Mouse (Mus musculus) spleen, adult 2 months (tissue): ENCODE data around the gene Hs1bp3. TPM values are rescaled to one million over a fixed set of nuclear protein-coding genes. Genes with fewer than 3 reads are reported as not detected.

Experiments
- DNase-seq, 2 experiments: peaks; one replicate each; pipeline versions ENCODE4 v3.0.0 to v3.0.0-alpha.2; 2012 to 2021; ENCODE audit warnings: low spot score in 2 of 2, low read depth in 1 of 2
- H3K27ac ChIP-seq: fragments of 200-500 bp; 2 replicates; pipeline ENCODE4 v1.5.1; 2012; ENCODE audit warnings: low read length, inconsistent platforms; ENCODE audit not compliant: insufficient read depth
- H3K27me3 ChIP-seq: fragments of 200-500 bp; 2 replicates; pipeline ENCODE4 v1.6.1; 2012; ENCODE audit warnings: mild to moderate bottlenecking, moderate library complexity, low read length, inconsistent platforms; ENCODE audit not compliant: control insufficient read depth, insufficient read depth
- H3K36me3 ChIP-seq: fragments of 200-500 bp; 2 replicates; pipeline ENCODE4 v1.6.1; 2012; ENCODE audit warnings: mild to moderate bottlenecking, low read length, inconsistent platforms; ENCODE audit not compliant: control insufficient read depth, insufficient read depth
- H3K4me1 ChIP-seq: fragments of 200-500 bp; 2 replicates; pipeline ENCODE4 v1.6.1; 2011; ENCODE audit warnings: inconsistent platforms; ENCODE audit not compliant: control insufficient read depth, insufficient read depth, insufficient read length
- H3K4me3 ChIP-seq: fragments of 200-500 bp; 2 replicates; pipeline ENCODE4 v1.5.1; 2011; ENCODE audit warnings: mild to moderate bottlenecking, inconsistent platforms; ENCODE audit not compliant: insufficient read depth, insufficient read length; ENCODE audit errors: extremely low read depth
- CTCF ChIP-seq: fragments of 200-500 bp; IDR thresholded peaks from 2 replicates; pipeline ENCODE4 v1.5.1; 2011; ENCODE audit warnings: mild to moderate bottlenecking, inconsistent platforms; ENCODE audit not compliant: insufficient read depth, insufficient read length, insufficient replicate concordance; ENCODE audit errors: extremely low read depth
- POLR2A ChIP-seq: fragments of 200-500 bp; IDR thresholded peaks from 2 replicates; pipeline ENCODE4 v1.6.1; 2011; ENCODE audit warnings: low read depth, low read length, inconsistent platforms
- WGBS: fragments of 180-500 bp; shearing (Covaris S2); methylation state at CpG from one replicate; pipeline ENCODE4 v1.1.7; 2018; 5-methylcytosine and 5-hydroxymethylcytosine counted together
- polyA plus RNA-seq: library from polyadenylated mRNA; depleted of rRNA; stranded (reverse); fragments of >200 nt; gene quantifications from 2 replicates; pipeline ENCODE4 v1.2.3, GENCODE M21; 2012; rRNA removed

The Hs1bp3 gene
- 10.9 and 11.1 TPM in 2 replicates for polyA plus RNA-seq

GRCm38 (mm10) chr12:8313270-8313771 lies at the start of gene Hs1bp3:
Gene Hs1bp3 (plus strand): TSS chr12:8313432.
- H3K27ac ChIP-seq: no peak within 1 kb of the TSS

GRCm38 (mm10) chr12:8266311-8266710 lies 46.9 kb upstream of the Hs1bp3 start:
- no peaks in the 10 kb centered on the region for H3K36me3 ChIP-seq

More at GRCm38 (mm10) chr12:8313270-8313771, at the start of gene Hs1bp3:
- TF ChIP-seq CTCF (peak; percentile 94), POLR2A (no peak; the same call in 1 of the 2 replicates)
- no peaks in the 10 kb centered on the region; the same call in 1 of the 2 replicates for H3K4me1 ChIP-seq
- H3K27me3 ChIP-seq: no peaks in the 10 kb centered on the region
- peak within 1 kb of the TSS; percentile 93 for H3K4me3 ChIP-seq
- peak; percentile 70 to 85 for DNase-seq
- under 1% methylated on average over 34 of the region's 38 CpGs for WGBS
- H3K36me3 ChIP-seq: no peaks in the 10 kb centered on the region

GRCm38 (mm10) chr12:8269627-8270026 lies 43.6 kb upstream of the Hs1bp3 start:
- H3K4me3 ChIP-seq: no peak overlapping the region
- H3K36me3 ChIP-seq: peaks cover 4% of the 10 kb centered on the region
- H3K4me1 ChIP-seq: no peaks in the 10 kb centered on the region
- TF ChIP-seq CTCF (no peak), POLR2A (no peak)
- no peaks in the 10 kb centered on the region for H3K27me3 ChIP-seq
- DNase-seq: no peak
- 73% methylated on average over 11 of the region's 11 CpGs for WGBS
- H3K27ac ChIP-seq: no peak overlapping the region

More at GRCm38 (mm10) chr12:8266311-8266710, 46.9 kb upstream of the Hs1bp3 start:
- TF ChIP-seq CTCF (no peak), POLR2A (no peak)
- H3K27ac ChIP-seq: no peak overlapping the region
- 95% methylated on average over 7 of the region's 7 CpGs for WGBS
- no peaks in the 10 kb centered on the region for H3K27me3 ChIP-seq
- no peaks in the 10 kb centered on the region for H3K4me1 ChIP-seq
- H3K4me3 ChIP-seq: no peak overlapping the region
- DNase-seq: no peak

GRCm38 (mm10) chr12:8271405-8271804 lies 41.8 kb upstream of the Hs1bp3 start:
- no peak for DNase-seq
- Histone ChIP-seq H3K27ac (no peak overlapping the region), H3K4me3 (no peak overlapping the region), H3K36me3 (peaks cover 6% of the 10 kb centered on the region), H3K27me3 (no peaks in the 10 kb centered on the region), H3K4me1 (no peaks in the 10 kb centered on the region)
- no peak for TF ChIP-seq POLR2A
- TF ChIP-seq CTCF: no peak
- 85% methylated on average over 2 of the region's 2 CpGs for WGBS

- Histone ChIP-seq H3K27ac (no peak overlapping the region), H3K4me3 (no peak overlapping the region), H3K36me3 (peaks cover 6% of the 10 kb centered on the region), H3K27me3 (no peaks in the 10 kb centered on the region), H3K4me1 (no peaks in the 10 kb centered on the region)
- TF ChIP-seq CTCF (no peak), POLR2A (no peak)
- no peak for DNase-seq
- WGBS: 97% methylated on average over 6 of the region's 6 CpGs
These were observed 39.6 kb upstream of the Hs1bp3 start for GRCm38 (mm10) chr12:8273471-8274171.

GRCm38 (mm10) chr12:8275424-8275823 lies 37.8 kb upstream of the Hs1bp3 start:
- no peak for DNase-seq
- TF ChIP-seq POLR2A (no peak), CTCF (no peak)
- Histone ChIP-seq H3K27me3 (no peaks in the 10 kb centered on the region), H3K27ac (no peak overlapping the region), H3K36me3 (peaks cover 7% of the 10 kb centered on the region), H3K4me1 (no peaks in the 10 kb centered on the region), H3K4me3 (no peak overlapping the region)
- WGBS: 95% methylated on average over 4 of the region's 4 CpGs
